Mouse (Mus musculus): Measurements from ENCODE around the gene Meis1. TPM values are rescaled to one million over a fixed set of nuclear protein-coding genes. Genes with fewer than 3 reads are reported as not detected.

The Meis1 gene
- polyA plus RNA-seq (2014; fragmentation: Nextera tagmentation; extraction: Ambion mirVana), result 33.4 and 51.7 TPM in 2 replicates

- Histone ChIP-seq H3K4me3 (replicated peaks; ENCODE audit: low read depth, low read length) (peak within 1 kb of the TSS; percentile 62), H3K27ac (replicated peaks; ENCODE audit: low read depth, low read length) (peak within 1 kb of the TSS; percentile 97), H3K9ac (replicated peaks; ENCODE audit: low read length) (peak within 1 kb of the TSS; percentile 88), H3K36me3 (ENCODE audit: control insufficient read depth, insufficient read depth, low read length) (no peaks in the 10 kb centered on the region), H3K4me2 (ENCODE audit: low read length) (peak within 1 kb of the TSS; percentile 92), H3K27me3 (ENCODE audit: control insufficient read depth, insufficient read depth, low read length) (peaks cover 11% of the 10 kb centered on the region), H3K4me1 (ENCODE audit: control insufficient read depth, insufficient read depth, low read length) (peaks cover 20% of the 10 kb centered on the region), H3K9me3 (ENCODE audit: control insufficient read depth, low read length) (no peaks in the 10 kb centered on the region)
- WGBS, result under 1% methylated on average over 29 of the region's 29 CpGs
- ATAC-seq (ENCODE audit: low FRiP score, low TSS enrichment) (peak; percentile 86), DNase-seq (peak; percentile 91)
Measured at GRCm38 (mm10) chr11:19018489-19019203, at the start of gene Meis1. Meis1 (minus strand) TSS chr11:19018985.

GRCm38 (mm10) chr11:19067334-19067733 is 48.5 kb upstream of the Meis1 start:
- ATAC-seq (ENCODE audit: low FRiP score, low TSS enrichment), result no peak
- H3K4me1 ChIP-seq (ENCODE audit: control insufficient read depth, insufficient read depth, low read length), result no peaks in the 10 kb centered on the region
- H3K27me3 ChIP-seq (ENCODE audit: control insufficient read depth, insufficient read depth, low read length), result no peaks in the 10 kb centered on the region
- no peak overlapping the region for H3K4me3 ChIP-seq (replicated peaks; ENCODE audit: low read depth, low read length)
- H3K9ac ChIP-seq (replicated peaks; ENCODE audit: low read length), result no peak overlapping the region
- no peak overlapping the region for H3K4me2 ChIP-seq (ENCODE audit: low read length)
- H3K9me3 ChIP-seq (ENCODE audit: control insufficient read depth, low read length), result no peaks in the 10 kb centered on the region
- no peak for DNase-seq
- no peaks in the 10 kb centered on the region for H3K36me3 ChIP-seq (ENCODE audit: control insufficient read depth, insufficient read depth, low read length)
- WGBS, result 93% methylated on average over 5 of the region's 5 CpGs
- no peak overlapping the region for H3K27ac ChIP-seq (replicated peaks; ENCODE audit: low read depth, low read length)

- ATAC-seq (ENCODE audit: low FRiP score, low TSS enrichment) (no peak), DNase-seq (no peak)
- H3K4me2 ChIP-seq (ENCODE audit: low read length), result no peak overlapping the region
- H3K4me3 ChIP-seq (replicated peaks; ENCODE audit: low read depth, low read length), result no peak overlapping the region
- H3K27me3 ChIP-seq (ENCODE audit: control insufficient read depth, insufficient read depth, low read length), result no peaks in the 10 kb centered on the region
- no peak overlapping the region for H3K27ac ChIP-seq (replicated peaks; ENCODE audit: low read depth, low read length)
- H3K36me3 ChIP-seq (ENCODE audit: control insufficient read depth, insufficient read depth, low read length), result no peaks in the 10 kb centered on the region
- H3K9ac ChIP-seq (replicated peaks; ENCODE audit: low read length), result no peak overlapping the region
- 52% methylated on average over 7 of the region's 7 CpGs for WGBS
- H3K9me3 ChIP-seq (ENCODE audit: control insufficient read depth, low read length), result no peaks in the 10 kb centered on the region
- no peaks in the 10 kb centered on the region for H3K4me1 ChIP-seq (ENCODE audit: control insufficient read depth, insufficient read depth, low read length)
Measured at GRCm38 (mm10) chr11:19049276-19049675, 30.5 kb upstream of the Meis1 start.

- Histone ChIP-seq H3K9me3 (ENCODE audit: control insufficient read depth, low read length) (no peaks in the 10 kb centered on the region), H3K4me3 (replicated peaks; ENCODE audit: low read depth, low read length) (no peak overlapping the region), H3K36me3 (ENCODE audit: control insufficient read depth, insufficient read depth, low read length) (no peaks in the 10 kb centered on the region), H3K9ac (replicated peaks; ENCODE audit: low read length) (no peak overlapping the region), H3K4me1 (ENCODE audit: control insufficient read depth, insufficient read depth, low read length) (no peaks in the 10 kb centered on the region), H3K4me2 (ENCODE audit: low read length) (no peak overlapping the region), H3K27ac (replicated peaks; ENCODE audit: low read depth, low read length) (no peak overlapping the region), H3K27me3 (ENCODE audit: control insufficient read depth, insufficient read depth, low read length) (no peaks in the 10 kb centered on the region)
- ATAC-seq (ENCODE audit: low FRiP score, low TSS enrichment), result no peak
- no peak for DNase-seq
- 93% methylated on average over 10 of the region's 10 CpGs for whole genome bisulfite sequencing
Measured at GRCm38 (mm10) chr11:19036595-19037166, 17.9 kb upstream of the Meis1 start.

GRCm38 (mm10) chr11:19026581-19027561 is 8.1 kb upstream of the Meis1 start:
- Histone ChIP-seq H3K36me3 (ENCODE audit: control insufficient read depth, insufficient read depth, low read length) (no peaks in the 10 kb centered on the region), H3K27me3 (ENCODE audit: control insufficient read depth, insufficient read depth, low read length) (peaks cover 9% of the 10 kb centered on the region; the same call in 1 of the 2 replicates), H3K4me3 (replicated peaks; ENCODE audit: low read depth, low read length) (peak overlapping the region; percentile 50), H3K9ac (replicated peaks; ENCODE audit: low read length) (peak overlapping the region; percentile 65), H3K27ac (replicated peaks; ENCODE audit: low read depth, low read length) (peak overlapping the region; percentile 55; the same call in 1 of the 2 replicates), H3K9me3 (ENCODE audit: control insufficient read depth, low read length) (no peaks in the 10 kb centered on the region), H3K4me2 (ENCODE audit: low read length) (peak overlapping the region; percentile 99), H3K4me1 (ENCODE audit: control insufficient read depth, insufficient read depth, low read length) (peaks cover 16% of the 10 kb centered on the region)
- DNase-seq, result peak; percentile 80
- peak; percentile 73 for ATAC-seq (ENCODE audit: low FRiP score, low TSS enrichment)
- under 1% methylated on average over 58 of the region's 58 CpGs for WGBS

GRCm38 (mm10) chr11:19025976-19026520 is 7.3 kb upstream of the Meis1 start:
- H3K4me1 ChIP-seq (ENCODE audit: control insufficient read depth, insufficient read depth, low read length), result peaks cover 16% of the 10 kb centered on the region
- H3K9ac ChIP-seq (replicated peaks; ENCODE audit: low read length), result peak overlapping the region; percentile 65; the same call in 1 of the 2 replicates
- peak overlapping the region; percentile 99 for H3K4me2 ChIP-seq (ENCODE audit: low read length)
- no peaks in the 10 kb centered on the region for H3K9me3 ChIP-seq (ENCODE audit: control insufficient read depth, low read length)
- WGBS, result 5% methylated on average over 11 of the region's 11 CpGs
- H3K27ac ChIP-seq (replicated peaks; ENCODE audit: low read depth, low read length), result no peak overlapping the region
- ATAC-seq (ENCODE audit: low FRiP score, low TSS enrichment), result no peak
- H3K36me3 ChIP-seq (ENCODE audit: control insufficient read depth, insufficient read depth, low read length), result no peaks in the 10 kb centered on the region
- H3K27me3 ChIP-seq (ENCODE audit: control insufficient read depth, insufficient read depth, low read length), result peaks cover 15% of the 10 kb centered on the region
- H3K4me3 ChIP-seq (replicated peaks; ENCODE audit: low read depth, low read length), result peak overlapping the region; percentile 50
- DNase-seq, result peak; percentile 47

GRCm38 (mm10) chr11:19024496-19025265 is 5.9 kb upstream of the Meis1 start:
- Histone ChIP-seq H3K4me3 (replicated peaks; ENCODE audit: low read depth, low read length) (no peak overlapping the region), H3K9me3 (ENCODE audit: control insufficient read depth, low read length) (no peaks in the 10 kb centered on the region), H3K36me3 (ENCODE audit: control insufficient read depth, insufficient read depth, low read length) (no peaks in the 10 kb centered on the region), H3K27ac (replicated peaks; ENCODE audit: low read depth, low read length) (no peak overlapping the region), H3K27me3 (ENCODE audit: control insufficient read depth, insufficient read depth, low read length) (peaks cover 15% of the 10 kb centered on the region), H3K4me2 (ENCODE audit: low read length) (no peak overlapping the region), H3K9ac (replicated peaks; ENCODE audit: low read length) (no peak overlapping the region), H3K4me1 (ENCODE audit: control insufficient read depth, insufficient read depth, low read length) (peaks cover 16% of the 10 kb centered on the region)
- ATAC-seq (ENCODE audit: low FRiP score, low TSS enrichment), result no peak
- 33% methylated on average over 8 of the region's 8 CpGs for WGBS
- DNase-seq, result peak; percentile 86

- no peak for DNase-seq
- Histone ChIP-seq H3K4me2 (ENCODE audit: low read length) (no peak overlapping the region), H3K27me3 (ENCODE audit: control insufficient read depth, insufficient read depth, low read length) (peaks cover 15% of the 10 kb centered on the region), H3K36me3 (ENCODE audit: control insufficient read depth, insufficient read depth, low read length) (no peaks in the 10 kb centered on the region), H3K4me3 (replicated peaks; ENCODE audit: low read depth, low read length) (no peak overlapping the region), H3K9ac (replicated peaks; ENCODE audit: low read length) (no peak overlapping the region), H3K9me3 (ENCODE audit: control insufficient read depth, low read length) (no peaks in the 10 kb centered on the region), H3K4me1 (ENCODE audit: control insufficient read depth, insufficient read depth, low read length) (peaks cover 16% of the 10 kb centered on the region), H3K27ac (replicated peaks; ENCODE audit: low read depth, low read length) (no peak overlapping the region)
- 29% methylated on average over 5 of the region's 5 CpGs for WGBS
- no peak for ATAC-seq (ENCODE audit: low FRiP score, low TSS enrichment)
Measured at GRCm38 (mm10) chr11:19023356-19023755, 4.6 kb upstream of the Meis1 start.
